Mouse (Mus musculus): ENCODE data around the gene Il24. TPM values are rescaled to one million over a fixed set of nuclear protein-coding genes. Genes with fewer than 3 reads are reported as not detected.

Il24 gene
- polyA plus RNA-seq, 1 experiment from 2014 or later, result not detected

GRCm38 (mm10) chr1:130832230-130833149, 54.8 kb downstream of the Il24 start:
- WGBS (ENCODE audit: insufficient replicate concordance), result 60% methylated on average over 5 of the region's 5 CpGs
- Histone ChIP-seq H3K27ac (ENCODE audit: low read depth) (no peak overlapping the region), H3K9me3 (ENCODE audit: low read length) (no peaks in the 10 kb centered on the region)

More at GRCm38 (mm10) chr1:130832230-130833149, 54.8 kb downstream of the Il24 start:
- H3K4me2 ChIP-seq (ENCODE audit: low read depth, low read length), result no peak overlapping the region
- H3K36me3 ChIP-seq (replicated peaks; ENCODE audit: insufficient read depth, low read length), result no peaks in the 10 kb centered on the region
- H3K27me3 ChIP-seq (ENCODE audit: insufficient read depth, low read length), result no peaks in the 10 kb centered on the region
- ATAC-seq, result no peak
- H3K4me1 ChIP-seq (ENCODE audit: insufficient read depth), result peaks cover 4% of the 10 kb centered on the region; the same call in 1 of the 2 replicates
- no peak for DNase-seq
- H3K9ac ChIP-seq (replicated peaks), result no peak overlapping the region
- H3K4me3 ChIP-seq (ENCODE audit: low read depth, low read length), result no peak overlapping the region
- TF ChIP-seq EP300 (IDR thresholded peaks at IDR 0.05; ENCODE audit: low read depth) (no peak), CTCF (IDR thresholded peaks at IDR 0.05; ENCODE audit: low read depth) (no peak)

Other genes starting within 250 kb of the Il24 start
- gene C4bp, start 225.8 kb downstream of the Il24 start, polyA plus RNA-seq (2015; fragmentation: Nextera tagmentation; extraction: Ambion mirVana), result 10.0 and 10.8 TPM in 2 replicates
- 0.07 TPM in 1 of 2 replicates, not detected in the other for gene Gm29427, start 171.7 kb downstream of the Il24 start, polyA plus RNA-seq (2015; fragmentation: Nextera tagmentation; extraction: Ambion mirVana)
- 17.3 and 20.3 TPM in 2 replicates for gene Yod1, start 170.1 kb downstream of the Il24 start, polyA plus RNA-seq (2015; fragmentation: Nextera tagmentation; extraction: Ambion mirVana)
- 2.0 and 2.6 TPM in 2 replicates for gene Pfkfb2, start 158.2 kb downstream of the Il24 start, polyA plus RNA-seq (2015; fragmentation: Nextera tagmentation; extraction: Ambion mirVana)
- 1.1 and 1.4 TPM in 2 replicates for gene AA986860, start 155.5 kb downstream of the Il24 start, polyA plus RNA-seq (2015; fragmentation: Nextera tagmentation; extraction: Ambion mirVana)
- gene Fcamr, start 86.6 kb downstream of the Il24 start, polyA plus RNA-seq (2015; fragmentation: Nextera tagmentation; extraction: Ambion mirVana), result not detected in 2 replicates
- gene Pigr, start 60.8 kb downstream of the Il24 start, polyA plus RNA-seq (2015; fragmentation: Nextera tagmentation; extraction: Ambion mirVana), result 1.2 TPM in 2 replicates
- gene Fcmr, start 21.8 kb downstream of the Il24 start, polyA plus RNA-seq (2015; fragmentation: Nextera tagmentation; extraction: Ambion mirVana), result 1.00 and 1.1 TPM in 2 replicates
- gene Il20, start 24.0 kb upstream of the Il24 start, polyA plus RNA-seq (2015; fragmentation: Nextera tagmentation; extraction: Ambion mirVana), result not detected in 2 replicates
- gene Il19, start 52.7 kb upstream of the Il24 start, polyA plus RNA-seq (2015; fragmentation: Nextera tagmentation; extraction: Ambion mirVana), result not detected in 2 replicates
- 0.19 TPM in 1 of 2 replicates, not detected in the other for gene Il10, start 132.4 kb upstream of the Il24 start, polyA plus RNA-seq (2015; fragmentation: Nextera tagmentation; extraction: Ambion mirVana)
- 18.3 and 19.6 TPM in 2 replicates for gene Mapkapk2, start 210.4 kb upstream of the Il24 start, polyA plus RNA-seq (2015; fragmentation: Nextera tagmentation; extraction: Ambion mirVana)